Mouse (Mus musculus): ENCODE results near the gene Tex21. TPM values are rescaled to one million over a fixed set of nuclear protein-coding genes. Genes with fewer than 3 reads are reported as not detected.

The Tex21 gene
- polyA plus RNA-seq, 1 experiment from 2014 or later, result not detected

DNA sequence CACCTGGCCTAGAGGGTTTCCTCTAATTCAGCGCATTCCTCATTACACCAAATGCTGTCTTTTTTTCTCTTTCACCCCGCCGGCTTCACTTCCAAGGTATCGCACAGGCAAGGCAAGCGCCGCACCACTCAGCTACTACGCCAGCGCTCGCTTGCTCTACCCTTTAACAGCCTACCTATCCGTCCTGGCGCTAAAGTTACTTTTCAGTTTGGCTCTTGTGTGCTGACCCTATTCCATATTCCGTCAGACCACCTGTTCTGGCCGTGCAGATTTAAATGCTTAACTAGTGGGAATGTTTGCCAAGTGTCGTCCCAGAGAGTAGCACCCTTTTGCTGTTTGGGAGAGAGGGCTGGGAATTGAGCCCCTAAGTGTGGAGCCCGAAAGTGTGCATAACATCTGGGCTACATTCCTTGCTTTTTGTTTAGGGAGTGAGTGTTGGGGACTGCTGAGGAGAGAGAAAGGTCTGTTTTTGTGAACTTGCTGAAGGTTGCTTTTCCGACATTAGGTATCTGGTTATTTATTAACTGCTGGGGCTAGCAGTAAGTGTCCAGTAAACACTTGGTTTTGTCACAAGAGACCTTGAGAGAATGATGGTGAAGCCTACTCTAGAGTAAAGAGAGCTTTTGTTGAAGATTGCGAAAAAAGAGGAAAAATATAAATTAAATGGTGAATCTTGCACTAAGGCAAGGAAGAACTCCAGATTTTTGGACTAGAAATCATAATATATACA is 9.7 kb upstream of the Tex21 start:
- Histone ChIP-seq H3K4me3 (replicated peaks) (peak overlapping the region; percentile 54), H3K9me3 (no peaks in the 10 kb centered on the region), H3K27ac (no peak overlapping the region), H3K36me3 (no peaks in the 10 kb centered on the region), H3K4me1 (replicated peaks) (0 out of 2 replicates have a peak, but pooled peaks cover 7% of the 10 kb centered on the region), H3K4me2 (peak overlapping the region; percentile 84), H3K27me3 (no peaks in the 10 kb centered on the region), H3K9ac (replicated peaks) (peak overlapping the region; percentile 58)
- ATAC-seq (ENCODE audit: insufficient number of reproducible peaks, insufficient read depth, low FRiP score, low TSS enrichment, low read depth), result no peak
- 6% methylated on average over 17 of the region's 17 CpGs for WGBS

DNA sequence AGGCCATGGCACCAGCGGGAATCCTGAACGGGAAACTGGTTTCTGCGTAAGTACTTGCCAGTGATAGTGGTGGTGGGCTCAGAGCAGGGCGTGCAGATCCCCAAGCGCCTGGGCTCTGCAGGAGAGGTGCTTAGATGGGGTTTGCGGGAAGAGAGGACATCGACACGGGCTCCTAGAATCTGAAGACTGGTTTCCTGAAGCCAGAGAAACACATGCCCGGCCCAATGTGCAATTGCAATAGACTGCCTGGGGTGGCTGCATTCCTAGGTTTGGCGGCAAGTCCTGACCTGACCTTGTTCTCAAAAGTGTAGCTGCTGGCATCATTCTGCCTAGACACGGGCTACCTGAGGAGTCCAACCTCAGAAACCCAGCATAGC is 8.9 kb upstream of the Tex21 start:
- Histone ChIP-seq H3K27me3 (no peaks in the 10 kb centered on the region), H3K9ac (replicated peaks) (peak overlapping the region; percentile 58), H3K4me3 (replicated peaks) (peak overlapping the region; percentile 54), H3K4me1 (replicated peaks) (0 out of 2 replicates have a peak, but pooled peaks cover 7% of the 10 kb centered on the region), H3K9me3 (no peaks in the 10 kb centered on the region), H3K27ac (peak overlapping the region; percentile 78), H3K36me3 (no peaks in the 10 kb centered on the region), H3K4me2 (peak overlapping the region; percentile 84)
- peak; percentile 3; the same call in 1 of the 2 replicates for ATAC-seq (ENCODE audit: insufficient number of reproducible peaks, insufficient read depth, low FRiP score, low TSS enrichment, low read depth)
- WGBS, result 0% methylated on average over 11 of the region's 11 CpGs

- H3K9me3 ChIP-seq, result no peaks in the 10 kb centered on the region
- no peaks in the 10 kb centered on the region for H3K36me3 ChIP-seq
- H3K27me3 ChIP-seq, result no peaks in the 10 kb centered on the region
- WGBS, result 2% methylated on average over 43 of the region's 43 CpGs
- peak; percentile 98 for ATAC-seq (ENCODE audit: insufficient number of reproducible peaks, insufficient read depth, low FRiP score, low TSS enrichment, low read depth)
- H3K27ac ChIP-seq, result peak within 1 kb of the TSS; percentile 78
- H3K4me3 ChIP-seq (replicated peaks), result peak within 1 kb of the TSS; percentile 54
- H3K4me1 ChIP-seq (replicated peaks), result 0 out of 2 replicates have a peak, but pooled peaks cover 7% of the 10 kb centered on the region
- H3K9ac ChIP-seq (replicated peaks), result peak within 1 kb of the TSS; percentile 70
- peak within 1 kb of the TSS; percentile 84 for H3K4me2 ChIP-seq
Observed at GRCm38 (mm10) chr12:76254725-76255498, 8.4 kb upstream of the Tex21 start, which contains the start of gene Mthfd1. TSS of gene Mthfd1 (plus strand) at chr12:76255298.

DNA sequence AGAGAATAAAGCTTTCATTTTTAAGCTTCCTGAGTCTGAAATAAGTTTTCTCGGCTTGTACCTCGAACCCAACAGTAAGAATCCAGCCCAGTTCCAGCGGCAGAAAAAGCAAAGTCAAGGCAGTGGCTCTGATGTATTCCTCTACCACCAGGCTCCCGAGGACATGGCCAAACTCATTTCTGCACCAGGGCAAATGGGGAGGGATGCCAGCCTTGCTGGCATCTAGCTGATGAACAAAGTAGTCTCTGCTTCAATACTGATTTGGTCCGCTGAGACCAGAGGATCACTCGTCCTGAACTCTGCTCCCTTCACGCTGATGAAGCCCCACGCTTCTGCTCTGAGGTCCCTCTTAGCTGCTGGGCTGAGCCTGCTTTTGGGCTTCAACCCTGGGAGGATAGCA is 7.4 kb upstream of the Tex21 start:
- Histone ChIP-seq H3K36me3 (no peaks in the 10 kb centered on the region), H3K9me3 (no peaks in the 10 kb centered on the region), H3K4me1 (replicated peaks) (0 out of 2 replicates have a peak, but pooled peaks cover 7% of the 10 kb centered on the region), H3K27ac (no peak overlapping the region), H3K9ac (replicated peaks) (no peak overlapping the region), H3K27me3 (no peaks in the 10 kb centered on the region), H3K4me2 (0 out of 2 replicates have a peak overlapping the region, but pooled peaks have one; percentile 84), H3K4me3 (replicated peaks) (no peak overlapping the region)
- ATAC-seq (ENCODE audit: insufficient number of reproducible peaks, insufficient read depth, low FRiP score, low TSS enrichment, low read depth), result no peak
- WGBS, result 75% methylated on average over 8 of the region's 8 CpGs

DNA sequence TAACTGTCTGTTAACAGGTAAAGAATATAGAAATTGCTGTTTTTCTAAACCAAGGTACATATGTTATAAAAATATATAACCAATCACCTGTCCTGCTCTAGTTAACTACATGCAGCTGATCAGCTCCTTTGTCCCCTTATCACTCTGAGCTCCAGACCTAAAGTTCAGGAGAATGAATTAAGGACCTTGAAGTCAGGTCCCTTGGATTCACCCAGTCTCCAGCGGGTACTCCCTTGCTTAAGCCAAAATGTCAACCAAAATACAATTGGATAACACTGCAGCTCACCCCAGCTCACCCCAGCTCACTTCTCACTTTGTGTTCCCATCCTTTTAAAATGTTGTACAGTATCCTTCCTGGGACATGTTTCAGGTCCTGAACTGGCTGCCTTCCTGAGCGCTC is 7.0 kb upstream of the Tex21 start:
- 88% methylated on average over 2 of the region's 2 CpGs for WGBS
- ATAC-seq (ENCODE audit: insufficient number of reproducible peaks, insufficient read depth, low FRiP score, low TSS enrichment, low read depth), result no peak
- no peaks in the 10 kb centered on the region for H3K27me3 ChIP-seq

DNA sequence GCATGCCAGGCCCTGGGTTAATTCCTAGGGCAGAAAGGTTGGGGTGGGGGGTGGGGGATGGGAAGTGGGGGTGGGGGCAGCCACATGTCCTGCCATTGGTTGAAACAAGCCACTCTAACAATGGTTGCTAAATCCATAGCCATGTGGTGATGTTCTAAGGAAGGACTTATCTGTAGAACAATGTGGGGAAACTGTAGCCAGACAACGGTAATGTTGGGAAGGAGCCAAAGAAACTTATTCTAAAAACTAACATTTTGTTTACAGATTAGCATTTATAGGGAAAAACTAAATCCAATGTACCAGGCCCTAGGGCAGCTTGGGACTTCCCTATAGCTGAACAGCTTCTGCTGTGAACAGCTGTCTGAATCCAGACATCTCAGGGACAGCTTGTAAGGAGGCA is 6.5 kb upstream of the Tex21 start:
- 86% methylated on average over 1 of the region's 1 CpGs for WGBS
- H3K4me3 ChIP-seq (replicated peaks), result no peak overlapping the region
- H3K27me3 ChIP-seq, result no peaks in the 10 kb centered on the region
- no peak overlapping the region for H3K9ac ChIP-seq (replicated peaks)
- ATAC-seq (ENCODE audit: insufficient number of reproducible peaks, insufficient read depth, low FRiP score, low TSS enrichment, low read depth), result no peak
- H3K9me3 ChIP-seq, result no peaks in the 10 kb centered on the region
- H3K4me1 ChIP-seq (replicated peaks), result 0 out of 2 replicates have a peak, but pooled peaks cover 7% of the 10 kb centered on the region
- no peak overlapping the region for H3K4me2 ChIP-seq
- no peaks in the 10 kb centered on the region for H3K36me3 ChIP-seq
- H3K27ac ChIP-seq, result no peak overlapping the region

More for the DNA sequence above, 7.0 kb upstream of the Tex21 start:
- Histone ChIP-seq H3K27ac (no peak overlapping the region), H3K9me3 (no peaks in the 10 kb centered on the region), H3K4me1 (replicated peaks) (0 out of 2 replicates have a peak, but pooled peaks cover 7% of the 10 kb centered on the region), H3K4me2 (no peak overlapping the region), H3K9ac (replicated peaks) (no peak overlapping the region), H3K36me3 (no peaks in the 10 kb centered on the region), H3K4me3 (replicated peaks) (no peak overlapping the region)

- Histone ChIP-seq H3K36me3 (no peaks in the 10 kb centered on the region), H3K4me2 (no peak overlapping the region), H3K4me1 (replicated peaks) (no peaks in the 10 kb centered on the region), H3K4me3 (replicated peaks) (no peak overlapping the region), H3K27ac (no peak overlapping the region), H3K9me3 (no peaks in the 10 kb centered on the region), H3K27me3 (no peaks in the 10 kb centered on the region), H3K9ac (replicated peaks) (no peak overlapping the region)
- 90% methylated on average over 8 of the region's 8 CpGs for WGBS
- no peak for ATAC-seq (ENCODE audit: insufficient number of reproducible peaks, insufficient read depth, low FRiP score, low TSS enrichment, low read depth)
Observed at GRCm38 (mm10) chr12:76244981-76245380, 1.6 kb downstream of the Tex21 start.

DNA sequence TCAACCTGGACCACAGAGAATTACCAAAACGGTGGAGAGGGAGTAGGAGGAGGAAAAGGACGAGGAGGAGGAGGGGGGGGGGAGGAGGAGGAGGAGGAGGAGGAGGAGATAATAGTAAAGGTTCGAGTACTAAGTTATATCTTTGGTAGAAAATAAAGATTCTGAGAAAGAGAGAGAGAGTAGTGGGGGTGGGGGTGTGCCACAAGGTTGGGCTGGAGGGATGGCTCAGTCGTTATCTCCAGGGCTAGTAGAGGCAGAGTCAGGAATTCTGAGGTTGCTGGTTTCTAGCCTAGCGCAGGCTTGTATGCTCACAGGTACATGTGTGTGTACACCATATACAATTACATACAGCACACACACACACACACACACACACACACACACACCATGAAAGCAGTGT is 4.7 kb downstream of the Tex21 start:
- H3K4me3 ChIP-seq (replicated peaks), result no peak overlapping the region
- H3K4me2 ChIP-seq, result no peak overlapping the region
- no peaks in the 10 kb centered on the region for H3K4me1 ChIP-seq (replicated peaks)
- no peak overlapping the region for H3K9ac ChIP-seq (replicated peaks)
- 49% methylated on average over 5 of the region's 5 CpGs for WGBS
- no peaks in the 10 kb centered on the region for H3K36me3 ChIP-seq
- no peaks in the 10 kb centered on the region for H3K9me3 ChIP-seq
- H3K27ac ChIP-seq, result no peak overlapping the region
- H3K27me3 ChIP-seq, result no peaks in the 10 kb centered on the region
- ATAC-seq (ENCODE audit: insufficient number of reproducible peaks, insufficient read depth, low FRiP score, low TSS enrichment, low read depth), result no peak

DNA sequence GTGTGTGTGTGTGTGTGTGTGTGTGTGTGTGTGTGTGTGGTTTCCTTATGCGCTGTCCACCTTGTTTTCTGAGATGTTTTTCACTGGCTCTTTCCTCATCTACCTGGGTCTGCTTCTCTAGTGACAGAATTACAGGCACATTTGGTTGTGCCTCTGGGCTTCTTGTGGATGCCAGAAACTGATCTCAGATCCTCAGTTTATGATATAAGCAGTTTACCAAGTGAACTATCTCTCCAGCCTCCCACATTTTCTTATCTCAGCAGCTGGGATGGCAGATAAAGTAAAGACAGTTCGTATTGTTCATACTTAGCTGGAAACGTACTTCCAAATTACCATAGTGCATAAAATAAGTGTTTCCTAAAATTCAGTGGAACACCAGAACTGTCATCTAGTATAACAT is 5.5 kb downstream of the Tex21 start:
- ATAC-seq (ENCODE audit: insufficient number of reproducible peaks, insufficient read depth, low FRiP score, low TSS enrichment, low read depth), result no peak

DNA sequence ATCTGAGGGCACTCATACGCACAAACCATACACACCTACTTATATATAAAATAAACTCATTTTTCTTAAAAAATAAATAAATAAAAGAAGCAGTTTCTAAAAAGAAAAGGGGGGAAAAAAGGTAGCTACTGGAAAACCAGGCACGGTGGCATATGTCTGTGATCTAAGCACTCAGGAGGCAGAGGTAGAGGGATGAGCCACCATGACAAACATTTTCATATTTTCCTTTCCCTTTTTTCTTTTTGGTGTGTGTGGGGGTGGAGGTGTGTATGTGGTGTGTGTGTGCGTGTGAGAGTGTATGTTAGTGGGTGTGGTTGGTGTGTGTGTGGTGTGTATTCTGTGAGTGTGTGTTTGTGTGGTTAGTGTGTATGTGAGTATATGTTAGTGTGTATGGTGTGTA is 5.9 kb downstream of the Tex21 start:
- no peak overlapping the region for H3K9ac ChIP-seq (replicated peaks)
- H3K4me1 ChIP-seq (replicated peaks), result no peaks in the 10 kb centered on the region
- no peak overlapping the region for H3K4me3 ChIP-seq (replicated peaks)
- H3K4me2 ChIP-seq, result no peak overlapping the region
- no peaks in the 10 kb centered on the region for H3K9me3 ChIP-seq
- ATAC-seq (ENCODE audit: insufficient number of reproducible peaks, insufficient read depth, low FRiP score, low TSS enrichment, low read depth), result no peak
- no peaks in the 10 kb centered on the region for H3K27me3 ChIP-seq
- no peaks in the 10 kb centered on the region for H3K36me3 ChIP-seq
- no peak overlapping the region for H3K27ac ChIP-seq
- 87% methylated on average over 3 of the region's 3 CpGs for WGBS

More for the DNA sequence above, 5.5 kb downstream of the Tex21 start:
- Histone ChIP-seq H3K4me1 (replicated peaks) (no peaks in the 10 kb centered on the region), H3K9ac (replicated peaks) (no peak overlapping the region), H3K27ac (no peak overlapping the region), H3K4me2 (no peak overlapping the region), H3K36me3 (no peaks in the 10 kb centered on the region), H3K4me3 (replicated peaks) (no peak overlapping the region), H3K9me3 (no peaks in the 10 kb centered on the region), H3K27me3 (no peaks in the 10 kb centered on the region)
- WGBS, result 90% methylated on average over 3 of the region's 3 CpGs

DNA sequence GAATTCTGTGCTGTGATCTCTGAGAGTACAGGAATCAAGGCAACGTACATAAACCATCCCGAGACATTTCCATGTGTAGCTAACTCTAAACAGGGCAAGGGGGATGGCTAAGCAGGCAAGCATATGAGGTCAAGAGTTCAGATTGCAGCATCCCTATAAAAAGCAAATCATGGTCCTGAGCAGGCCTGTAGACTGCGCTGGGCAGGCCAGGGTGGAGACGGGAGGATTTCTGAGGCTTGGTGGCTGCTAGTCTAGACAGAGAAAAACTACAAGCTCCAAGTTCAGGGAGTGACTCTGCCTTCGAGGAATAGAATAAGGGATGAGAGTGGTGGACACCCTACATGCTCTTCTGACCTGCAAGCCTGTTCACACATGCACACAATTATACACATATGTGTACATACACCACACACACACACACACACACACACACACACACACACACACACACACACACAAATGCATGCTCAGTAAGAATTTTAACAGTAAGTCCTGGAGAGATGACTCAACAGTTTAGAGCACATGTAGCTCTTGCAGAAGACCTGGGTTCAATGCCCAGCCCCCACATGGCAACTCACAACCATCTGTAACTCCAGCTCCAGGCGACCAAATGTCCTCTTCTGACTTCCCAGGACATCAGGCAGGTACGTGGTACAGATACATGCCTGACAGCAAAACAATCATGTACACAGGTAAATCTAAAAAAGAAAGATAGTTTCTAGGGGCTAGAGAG is 6.5 kb downstream of the Tex21 start:
- no peak overlapping the region for H3K4me2 ChIP-seq
- H3K27me3 ChIP-seq, result no peaks in the 10 kb centered on the region
- H3K36me3 ChIP-seq, result no peaks in the 10 kb centered on the region
- no peak overlapping the region for H3K9ac ChIP-seq (replicated peaks)
- no peaks in the 10 kb centered on the region for H3K9me3 ChIP-seq
- no peak overlapping the region for H3K27ac ChIP-seq
- no peak for ATAC-seq (ENCODE audit: insufficient number of reproducible peaks, insufficient read depth, low FRiP score, low TSS enrichment, low read depth)
- WGBS, result 53% methylated on average over 7 of the region's 7 CpGs
- no peak overlapping the region for H3K4me3 ChIP-seq (replicated peaks)
- no peaks in the 10 kb centered on the region for H3K4me1 ChIP-seq (replicated peaks)
